Mouse (Mus musculus) CD4-positive, CD25-positive, alpha-beta regulatory T cell, adult 4 months (primary cell): ENCODE results near the gene Serpina12. TPM values are rescaled to one million over a fixed set of nuclear protein-coding genes. Genes with fewer than 3 reads are reported as not detected.

Source experiments
- ATAC-seq: one replicate; pipeline ENCODE4 v1.8.0; 2017
- polyA plus RNA-seq, 2 experiments: library from polyadenylated mRNA; unstranded; fragments of 100-300 nt; shearing (Covaris generic); gene quantifications; one replicate each; pipeline ENCODE4 v1.2.1; 2017

Serpina12 gene
- polyA plus RNA-seq = under 1 TPM in 1 of 2 experiments, not detected in 1; 0.26 TPM

DNA sequence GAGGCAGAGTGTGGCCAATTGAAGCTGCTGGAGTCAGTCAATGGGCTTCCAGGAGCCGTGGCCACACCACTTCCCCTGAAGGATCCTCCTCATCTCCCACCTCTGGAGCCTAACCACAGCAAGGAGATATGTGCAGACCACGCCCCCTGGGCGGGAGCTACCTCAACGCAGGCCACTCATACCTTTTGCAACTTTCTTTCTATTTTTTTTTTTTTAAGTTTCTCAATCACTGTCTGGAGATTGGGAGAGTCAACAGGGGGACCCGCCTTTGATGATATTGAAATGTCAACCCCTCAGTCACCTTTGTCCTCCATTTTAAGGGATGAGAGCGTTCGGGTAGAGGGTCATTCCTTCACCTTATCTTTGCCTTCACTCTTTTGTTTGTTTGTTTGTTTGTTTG lies at the start of gene Serpina12:
Serpina12 (minus strand) TSS at position 101 of the 400 bp plus-strand sequence.
- ATAC-seq = no peak

DNA sequence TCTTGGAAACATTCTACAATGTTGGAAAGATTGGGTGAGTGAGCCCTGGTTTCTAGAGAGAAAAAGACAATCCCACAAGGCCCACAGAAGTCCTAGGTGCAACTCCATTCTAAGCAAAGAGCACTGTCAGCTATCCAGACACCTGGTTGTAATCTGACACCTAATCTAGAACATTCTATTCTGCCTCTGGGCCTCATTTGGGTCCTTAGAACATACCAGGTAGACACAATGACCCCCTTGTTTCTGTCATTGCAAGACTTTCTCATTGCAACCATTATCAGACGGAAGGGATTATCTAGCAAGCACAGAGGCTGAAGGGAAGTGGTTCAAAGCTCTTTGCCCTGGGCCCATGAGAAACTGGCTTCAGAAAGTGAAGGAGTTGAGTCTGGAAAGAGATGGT lies 47.1 kb upstream of the Serpina12 start:
- ATAC-seq = no peak

DNA sequence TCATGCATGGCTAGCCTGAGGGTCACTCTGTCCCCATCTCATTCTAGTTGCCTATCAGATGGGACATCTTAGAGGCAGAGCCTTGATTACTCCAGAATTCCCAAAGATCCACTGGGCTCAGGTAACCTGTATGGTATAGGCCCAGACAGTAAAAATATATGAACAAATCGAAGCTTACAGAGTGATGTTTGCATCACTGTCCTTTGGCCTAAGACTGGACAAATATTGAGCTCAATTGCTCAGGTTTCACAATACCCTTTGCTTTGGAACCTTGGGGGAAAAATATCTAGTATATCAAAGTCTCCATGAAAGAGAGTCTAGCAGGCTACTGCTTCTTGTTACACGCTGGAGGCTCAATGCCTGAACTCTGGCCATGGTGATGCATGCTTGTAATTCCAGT lies 45.9 kb upstream of the Serpina12 start:
- no peak for ATAC-seq

DNA sequence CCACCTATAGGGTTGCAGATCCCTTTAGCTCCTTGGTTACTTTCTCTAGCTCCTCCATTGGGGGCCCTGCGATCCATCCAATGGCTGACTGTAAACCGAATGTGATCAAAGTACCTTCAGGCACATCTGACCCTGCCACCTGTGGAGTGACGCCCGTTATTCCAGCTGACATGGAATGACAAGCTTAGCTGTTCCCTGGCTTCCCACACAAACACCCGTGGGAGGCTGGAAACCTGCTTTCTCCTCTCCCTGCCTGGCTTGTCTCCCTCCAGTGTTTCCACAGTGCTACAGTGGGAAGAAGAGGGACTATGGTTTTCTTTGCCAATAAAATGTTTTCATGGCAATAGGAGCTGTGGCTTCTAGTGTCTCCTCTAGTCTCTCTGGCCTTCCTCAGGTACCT lies 28.0 kb upstream of the Serpina12 start:
- ATAC-seq = no peak

DNA sequence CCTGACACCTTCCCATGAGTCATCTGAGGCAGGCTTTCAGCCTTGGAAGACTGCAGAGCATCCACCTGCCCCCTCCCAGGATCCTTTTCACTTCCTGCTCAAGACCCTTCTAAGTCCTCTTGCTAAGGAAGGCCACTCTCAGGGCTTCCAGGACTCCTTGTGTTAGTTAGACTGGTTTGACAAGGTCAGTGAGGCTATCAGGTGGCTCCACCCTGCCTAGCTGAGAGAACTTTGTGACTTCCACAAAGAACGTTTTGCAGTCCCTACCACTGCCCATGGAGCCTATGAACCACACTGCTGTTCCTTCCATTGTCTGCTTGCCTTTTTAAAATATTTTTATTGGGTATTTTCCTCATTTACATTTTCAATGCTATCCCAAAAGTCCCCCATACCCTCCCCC lies 27.5 kb upstream of the Serpina12 start:
- no peak for ATAC-seq

DNA sequence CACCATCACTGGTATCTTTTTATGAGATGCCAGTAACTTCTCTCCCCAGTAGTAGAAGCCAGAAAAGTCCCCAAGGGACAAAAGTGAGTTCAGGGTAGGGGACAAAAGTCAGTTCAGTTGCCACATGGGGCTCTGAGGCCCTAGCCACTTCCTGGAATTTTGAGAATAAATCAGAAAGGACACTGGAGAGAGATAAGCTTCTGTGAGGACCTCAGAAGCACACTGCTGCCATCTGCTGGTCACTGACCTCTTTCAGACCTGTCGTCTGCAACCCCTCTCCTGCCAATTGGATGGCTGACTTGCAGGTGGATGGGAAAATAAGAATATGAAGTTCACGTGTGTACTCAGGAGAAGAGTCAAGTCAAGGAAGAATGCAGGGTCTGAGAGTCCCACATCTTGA lies 25.4 kb upstream of the Serpina12 start:
- ATAC-seq = peak; percentile 40

DNA sequence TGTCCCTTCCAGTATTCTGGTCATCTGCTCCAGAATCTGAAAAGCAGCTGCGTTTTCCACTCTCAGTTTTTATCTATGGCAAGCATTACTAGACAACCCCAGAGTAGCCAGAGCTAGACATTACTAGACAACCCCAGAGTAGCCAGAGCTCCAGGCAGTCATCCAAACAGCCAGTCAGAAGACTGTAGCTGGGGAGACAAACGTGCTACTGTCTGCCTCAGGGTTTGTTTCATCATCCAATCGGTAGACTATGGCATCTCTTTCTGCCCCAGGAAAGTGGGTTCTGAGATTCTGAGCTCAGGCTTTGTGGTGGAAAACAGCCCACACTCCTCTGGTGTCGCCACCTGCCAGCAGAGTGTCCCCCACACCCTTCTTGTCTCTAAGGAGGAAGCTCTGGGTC lies 23.3 kb upstream of the Serpina12 start:
- peak; percentile 72 for ATAC-seq

DNA sequence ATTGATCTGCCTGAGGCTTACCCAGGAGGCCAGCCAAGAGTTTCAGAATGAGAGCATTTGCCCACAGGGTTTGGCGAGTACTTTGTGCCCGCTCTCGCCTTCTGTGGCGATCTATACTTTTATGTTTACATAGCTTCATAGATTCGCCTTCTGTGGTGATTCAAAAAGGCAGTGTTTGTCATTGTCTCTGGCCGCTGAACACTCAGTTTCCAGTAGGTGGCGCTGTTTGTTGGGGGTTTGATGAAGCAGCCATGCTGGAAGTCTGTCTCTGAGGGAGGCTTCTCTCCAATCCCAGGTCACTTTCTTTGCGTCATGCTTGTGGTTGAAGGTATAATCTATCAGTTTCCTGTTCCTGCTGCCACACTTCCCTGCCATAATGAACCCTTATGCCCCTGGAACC lies 22.0 kb upstream of the Serpina12 start:
- ATAC-seq = peak; percentile 22

DNA sequence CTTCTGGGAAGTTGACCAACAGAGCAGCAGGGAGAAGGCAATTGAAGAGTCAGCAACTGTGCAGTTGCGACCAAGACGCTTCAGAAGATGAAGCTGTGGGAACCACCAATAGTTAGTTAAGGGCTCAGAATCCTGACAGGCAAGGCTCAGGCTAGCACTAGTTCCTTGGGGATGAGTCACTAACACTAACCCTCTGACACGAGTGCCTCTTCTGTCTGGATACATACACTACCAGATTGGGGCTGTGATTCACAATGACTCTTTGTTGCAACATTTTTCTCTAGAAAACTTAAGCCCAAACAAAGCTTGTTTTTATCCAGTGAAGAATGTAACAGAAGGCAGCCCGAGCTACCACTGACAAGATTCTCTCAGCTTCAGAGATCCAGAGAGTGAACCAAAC lies 20.8 kb upstream of the Serpina12 start:
- no peak for ATAC-seq

DNA sequence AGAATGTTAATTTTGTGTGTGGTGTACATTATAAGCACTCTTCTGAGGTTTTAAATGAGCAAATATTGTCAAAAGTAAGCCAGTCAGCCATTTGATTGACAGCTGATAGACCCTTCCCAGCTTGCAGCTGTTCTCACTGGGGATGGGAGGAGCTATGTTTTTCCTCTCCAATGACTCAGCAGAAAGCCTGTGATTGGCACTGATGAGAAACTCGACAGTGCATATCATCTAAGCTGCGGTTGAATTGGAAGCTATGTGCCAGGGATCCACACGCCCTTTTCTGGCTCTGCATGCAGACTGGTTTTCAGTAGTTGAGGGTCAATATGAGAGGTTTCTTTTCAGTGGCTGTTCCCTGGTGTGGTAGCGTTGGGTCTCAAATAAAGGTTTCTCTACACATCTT lies 20.3 kb upstream of the Serpina12 start:
- ATAC-seq = no peak

DNA sequence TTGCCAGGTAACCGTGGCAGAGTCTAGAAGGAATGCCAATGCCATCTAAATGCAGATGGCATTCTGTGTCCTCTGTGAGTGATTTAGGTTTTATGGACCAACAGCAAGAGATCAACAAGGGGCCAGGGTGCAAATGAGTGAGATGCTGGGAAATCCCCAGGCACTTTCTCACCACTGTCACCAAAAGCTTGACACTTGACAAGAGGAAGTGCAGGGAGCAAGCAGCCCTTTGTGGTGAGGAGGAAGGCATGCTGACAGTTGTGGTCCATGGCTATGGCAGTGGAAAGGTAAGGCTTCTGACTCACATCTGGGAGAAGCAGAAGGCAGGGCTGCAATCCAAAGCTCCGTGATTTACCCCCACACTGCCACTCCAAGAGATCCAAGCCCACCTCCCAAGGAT lies 17.6 kb upstream of the Serpina12 start:
- ATAC-seq = peak; percentile 78

DNA sequence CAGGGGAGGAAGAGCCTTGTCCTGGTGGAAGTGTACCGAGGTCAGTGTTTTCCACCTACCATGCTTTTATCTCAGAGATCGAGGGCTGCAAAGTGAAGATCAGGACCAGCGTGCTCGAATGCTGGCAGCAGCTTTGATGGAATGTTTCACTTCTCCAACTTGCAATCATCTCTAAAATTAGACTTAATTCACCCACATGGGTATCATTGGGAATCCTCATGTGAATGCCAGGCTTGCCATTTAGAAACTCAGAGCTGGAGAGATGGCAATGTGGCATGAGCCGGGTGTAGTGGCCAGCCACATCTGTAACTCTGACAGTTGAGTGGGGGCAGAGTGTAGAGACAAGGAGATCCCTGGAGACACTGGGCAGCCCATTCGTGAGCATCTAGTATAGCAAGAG lies 15.9 kb upstream of the Serpina12 start:
- ATAC-seq = no peak

DNA sequence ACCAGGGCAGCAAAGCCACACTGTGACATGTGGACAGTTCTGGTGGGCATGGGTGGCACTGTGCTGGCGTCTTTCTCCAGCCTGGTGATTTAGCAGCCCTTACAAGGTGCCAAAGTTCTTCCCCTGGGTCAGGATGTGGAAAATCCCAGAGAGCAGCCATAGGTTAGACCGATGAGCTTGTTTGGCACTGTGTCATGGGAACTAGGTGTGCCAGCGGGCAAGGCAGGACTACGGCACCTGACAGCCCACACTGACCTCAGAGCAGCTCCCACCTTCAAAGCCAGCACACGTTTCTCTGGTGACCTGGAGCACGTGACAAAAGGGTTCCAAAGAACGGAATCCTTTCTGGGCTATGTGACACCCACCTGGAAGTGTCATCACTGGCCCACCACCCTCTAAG lies 13.3 kb upstream of the Serpina12 start:
- ATAC-seq = no peak

DNA sequence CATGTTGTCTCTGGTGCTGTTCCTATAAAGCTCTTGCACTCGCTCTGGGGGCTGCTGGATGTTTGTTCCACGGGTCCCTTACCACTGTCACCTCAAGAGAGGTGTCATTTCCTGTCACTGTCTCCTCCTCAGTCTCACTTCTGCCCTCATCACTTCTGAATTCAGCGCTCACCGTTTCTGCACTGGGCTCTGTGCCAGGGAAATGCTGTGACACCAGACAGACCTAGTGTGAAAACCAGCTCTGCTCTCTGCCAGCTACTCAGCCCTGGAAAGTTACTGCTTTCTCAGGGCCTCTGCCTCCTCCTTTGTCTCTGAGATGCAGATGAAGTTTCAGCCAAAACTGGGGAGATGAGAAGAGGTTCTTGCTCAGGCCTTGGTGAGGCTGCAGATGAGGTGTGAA lies 12.8 kb upstream of the Serpina12 start:
- ATAC-seq = peak; percentile 81

DNA sequence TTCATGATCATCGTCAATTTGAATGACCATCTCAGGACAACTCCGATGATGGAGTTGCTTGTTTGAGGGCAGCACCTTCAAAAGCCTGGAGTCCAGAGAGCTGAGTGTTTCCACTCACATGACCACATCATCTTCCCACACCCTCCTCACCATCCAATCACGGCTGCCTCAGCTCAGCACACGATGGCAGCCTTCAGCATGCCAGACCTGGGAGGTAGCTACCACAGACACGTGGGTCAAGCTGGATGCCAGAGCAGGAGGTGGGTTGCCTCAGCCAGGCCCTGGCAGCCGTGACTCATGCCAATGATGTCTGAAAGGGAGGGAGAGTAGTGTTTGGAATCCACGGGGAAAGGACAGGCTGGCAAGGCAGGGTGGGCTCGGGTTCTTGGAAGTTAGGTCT lies 11.5 kb upstream of the Serpina12 start:
- ATAC-seq = no peak

DNA sequence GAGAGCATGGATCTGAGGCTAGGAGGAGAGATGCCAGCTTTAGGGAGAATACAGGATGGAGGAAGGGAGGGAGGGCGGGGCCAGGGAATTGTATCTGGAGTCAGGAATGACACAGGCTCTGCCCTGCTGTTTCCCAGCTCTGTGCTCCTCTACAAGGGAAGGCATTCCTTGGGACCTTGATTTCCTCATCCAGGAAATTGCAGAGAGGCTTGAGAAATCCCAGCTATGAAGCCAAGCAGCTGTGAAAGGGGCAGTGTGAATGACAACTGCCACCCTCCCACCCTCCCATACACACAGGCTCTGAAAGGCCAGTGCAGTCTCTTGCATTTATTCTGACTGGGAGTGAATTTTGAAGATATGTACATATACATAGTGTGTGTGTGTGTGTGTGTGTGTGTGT lies 9.8 kb upstream of the Serpina12 start:
- no peak for ATAC-seq

DNA sequence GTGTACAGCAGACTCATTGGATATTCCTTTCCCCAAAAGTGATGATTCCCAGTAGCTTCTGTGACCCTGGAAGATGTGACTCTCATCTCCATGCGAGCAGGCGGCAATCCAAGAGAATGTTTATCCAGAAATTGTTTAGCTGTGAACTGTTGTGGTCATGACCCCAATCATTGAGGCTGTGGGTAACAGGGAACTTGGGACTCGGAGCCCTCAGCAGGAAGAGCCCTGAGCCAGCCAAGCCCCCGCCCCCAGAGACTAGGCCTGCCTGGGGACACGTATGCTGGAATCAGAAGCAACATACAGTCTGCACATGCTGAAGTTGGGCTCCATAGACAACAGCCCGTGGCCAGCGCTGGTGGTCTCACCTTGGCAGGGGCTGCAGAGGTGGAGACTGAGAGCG lies 1.5 kb upstream of the Serpina12 start:
- ATAC-seq = no peak

DNA sequence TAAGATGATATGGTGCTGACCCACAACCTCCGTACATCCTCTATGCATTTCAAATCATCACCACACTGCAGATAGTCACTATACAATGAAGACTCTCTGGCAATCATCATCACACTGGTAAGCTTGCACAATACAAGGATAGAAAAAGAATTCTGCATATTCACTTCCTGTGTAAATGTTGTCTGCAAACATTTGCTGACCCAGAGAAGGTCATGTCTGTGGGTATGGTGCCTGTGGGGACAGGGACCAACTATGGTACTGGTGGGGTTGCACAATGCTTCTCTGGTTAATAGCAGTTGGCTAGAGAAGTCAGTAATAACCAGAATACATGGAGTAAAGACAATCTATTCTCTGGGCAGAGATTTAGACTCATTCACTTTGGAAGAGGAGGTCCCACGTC lies 1.5 kb downstream of the Serpina12 start:
- ATAC-seq = no peak

DNA sequence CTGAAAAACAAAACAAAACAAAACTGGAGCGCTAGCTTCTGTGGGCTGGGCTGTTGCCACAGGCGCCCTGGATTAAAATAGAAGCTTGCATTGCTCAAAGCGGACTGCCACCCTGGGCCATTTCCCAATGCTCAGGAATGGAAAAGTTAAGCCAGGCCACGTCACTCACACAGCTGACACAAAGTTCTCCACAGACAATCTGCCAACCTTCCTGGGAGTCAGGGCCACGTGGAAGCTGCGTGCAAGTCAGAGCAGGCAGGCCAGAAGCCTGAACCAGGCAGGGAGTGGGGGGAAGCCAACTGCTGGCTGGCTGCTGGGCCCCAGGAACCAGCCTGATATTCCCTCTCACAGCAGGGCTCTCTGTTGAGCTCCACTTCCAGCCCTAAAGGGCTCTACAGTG lies 2.8 kb downstream of the Serpina12 start:
- ATAC-seq = no peak

DNA sequence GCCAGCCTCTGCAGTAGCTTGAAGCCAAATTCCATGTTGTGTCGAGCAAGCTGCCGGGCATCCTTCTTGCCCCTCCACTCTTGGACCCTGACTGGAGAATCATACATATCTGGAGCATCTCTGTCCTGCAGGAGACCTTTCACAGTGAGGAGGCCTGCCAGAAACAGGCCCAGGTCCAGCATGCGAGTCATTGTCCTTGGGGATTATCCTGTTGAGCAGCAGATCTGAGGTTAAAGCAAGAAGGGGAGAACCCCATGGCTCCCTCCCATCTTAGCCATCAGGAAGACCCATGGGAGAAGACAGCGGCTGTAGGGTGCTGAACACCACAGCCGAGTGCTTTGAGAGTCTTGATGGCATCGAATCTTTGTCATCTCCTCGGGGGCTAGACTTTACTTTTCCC lies 6.1 kb downstream of the Serpina12 start:
- ATAC-seq = no peak

DNA sequence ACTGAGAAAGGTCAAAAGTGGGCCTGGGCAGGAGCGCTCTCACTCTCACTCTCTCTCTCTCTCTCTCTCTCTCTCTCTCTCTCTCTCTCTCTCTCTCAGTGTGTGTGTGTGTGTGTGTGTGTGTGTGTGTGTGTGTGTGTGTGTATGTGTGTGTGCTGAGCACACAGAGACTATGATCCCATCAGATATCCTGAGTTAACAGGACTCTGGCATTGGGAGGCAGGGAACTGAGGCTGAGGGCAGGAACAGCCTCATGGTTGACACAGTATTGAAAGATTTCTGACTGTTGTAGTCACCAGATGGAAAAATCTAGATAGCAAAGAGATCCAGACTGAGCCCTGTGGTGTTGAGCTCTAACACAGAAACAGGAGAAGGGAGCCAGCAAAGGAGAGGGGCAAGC lies 10.5 kb downstream of the Serpina12 start:
- ATAC-seq = no peak

DNA sequence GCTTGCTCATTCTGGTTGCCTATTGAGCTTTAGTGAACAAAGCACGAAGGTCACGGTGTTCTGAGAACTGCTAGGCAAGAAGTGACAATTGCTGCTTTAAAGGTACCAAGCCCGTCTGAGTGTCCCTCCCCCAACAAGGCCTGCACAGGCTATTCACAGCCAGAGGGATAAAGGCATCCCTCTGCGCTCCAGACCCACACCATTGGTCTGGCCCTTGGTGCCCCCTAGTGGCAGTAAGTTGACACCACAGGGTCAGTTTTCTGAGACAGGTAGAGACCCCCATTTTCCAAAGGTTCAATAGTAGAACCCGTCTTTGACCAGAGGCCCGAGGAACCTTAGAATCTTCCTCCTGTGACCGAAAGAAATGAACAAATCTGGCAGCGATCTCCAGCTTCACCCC lies 14.3 kb downstream of the Serpina12 start:
- ATAC-seq = peak; percentile 45

DNA sequence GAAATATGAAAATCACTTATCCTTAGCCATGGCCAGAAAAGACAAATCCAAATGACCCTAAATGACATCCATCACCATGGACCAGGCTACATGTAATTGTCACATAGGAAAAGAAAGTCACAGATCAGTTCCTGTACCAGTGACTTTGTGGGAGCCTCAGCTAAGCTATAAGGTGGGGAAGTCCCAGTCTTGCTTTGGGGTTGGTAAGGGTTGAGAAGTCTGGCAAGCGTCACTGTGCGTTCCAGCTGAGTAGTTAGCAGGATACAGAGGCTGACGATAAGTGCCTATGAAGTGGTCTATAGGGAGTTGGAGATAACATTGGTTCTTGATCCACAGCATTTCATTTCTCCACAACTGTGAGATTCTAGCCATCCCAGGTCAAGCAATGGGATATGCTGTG lies 29.0 kb downstream of the Serpina12 start:
- peak; percentile 97 for ATAC-seq

DNA sequence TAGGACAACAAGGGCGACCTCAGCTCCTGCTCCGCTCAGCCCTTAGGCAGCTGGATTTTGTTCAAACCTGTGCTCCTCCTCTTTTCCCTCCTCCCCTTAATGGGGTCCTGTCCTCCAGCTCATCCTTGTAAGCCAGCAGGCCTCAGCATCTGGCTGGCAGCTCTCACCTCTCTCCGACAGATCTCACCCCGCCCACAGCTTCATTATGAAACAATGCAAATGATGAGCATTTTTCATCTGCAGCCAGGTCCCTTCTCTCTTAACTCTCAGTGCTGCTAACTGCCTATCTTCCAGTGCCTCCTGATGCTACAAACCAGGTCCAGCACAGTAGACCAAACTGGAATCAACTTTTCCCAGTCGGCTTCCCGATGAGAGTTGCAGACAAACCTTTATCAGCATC lies 30.6 kb downstream of the Serpina12 start, which contains the start of gene Serpina9:
Serpina9 (minus strand) TSS at position 136 of the 400 bp plus-strand sequence.
- ATAC-seq = no peak

DNA sequence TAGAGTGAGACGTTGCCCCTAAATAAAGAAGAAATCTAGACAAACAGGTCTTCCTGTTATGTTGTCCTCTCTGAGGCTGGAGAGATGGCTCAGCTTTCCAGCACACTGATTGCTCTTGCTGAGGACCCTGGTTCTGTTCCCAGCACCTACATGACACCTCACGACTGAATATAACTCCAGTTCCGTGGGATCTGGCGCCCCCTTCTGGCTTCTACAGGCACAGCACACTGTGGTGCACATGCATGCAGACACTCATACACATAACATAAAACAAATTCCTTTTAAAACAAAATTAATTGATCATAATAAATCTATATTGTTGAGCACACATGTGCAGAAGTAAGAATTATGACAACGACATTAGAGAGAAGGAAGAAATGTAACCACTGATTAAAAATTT lies 39.6 kb downstream of the Serpina12 start:
- ATAC-seq = no peak

DNA sequence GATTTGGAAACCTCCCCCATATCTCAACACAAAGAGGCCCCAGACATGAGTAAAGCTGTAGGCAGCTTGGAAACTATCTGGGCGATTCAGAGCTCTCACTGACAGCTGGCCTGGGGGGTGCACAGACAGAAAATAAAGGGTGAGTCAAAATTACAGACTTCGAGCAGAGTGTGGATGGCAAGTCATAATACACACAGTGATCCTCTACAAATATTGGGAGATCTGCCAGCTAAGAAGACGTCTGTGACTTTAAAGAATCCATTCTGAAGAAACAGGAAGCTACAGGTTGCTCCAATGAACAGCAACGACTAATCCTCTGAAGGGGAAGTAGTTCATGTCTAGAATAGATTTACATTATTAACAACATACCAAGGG lies 41.0 kb downstream of the Serpina12 start:
- no peak for ATAC-seq
